Mouse (Mus musculus) spleen, adult 18-20 months (tissue): ENCODE data around the gene Rhof.

Source experiments
- DNase-seq, 2 experiments: peaks; one replicate each; pipeline ENCODE4 v3.0.0; 2022; ENCODE audit warnings: mixed read lengths in 2 of 2

The Rhof gene

DNA sequence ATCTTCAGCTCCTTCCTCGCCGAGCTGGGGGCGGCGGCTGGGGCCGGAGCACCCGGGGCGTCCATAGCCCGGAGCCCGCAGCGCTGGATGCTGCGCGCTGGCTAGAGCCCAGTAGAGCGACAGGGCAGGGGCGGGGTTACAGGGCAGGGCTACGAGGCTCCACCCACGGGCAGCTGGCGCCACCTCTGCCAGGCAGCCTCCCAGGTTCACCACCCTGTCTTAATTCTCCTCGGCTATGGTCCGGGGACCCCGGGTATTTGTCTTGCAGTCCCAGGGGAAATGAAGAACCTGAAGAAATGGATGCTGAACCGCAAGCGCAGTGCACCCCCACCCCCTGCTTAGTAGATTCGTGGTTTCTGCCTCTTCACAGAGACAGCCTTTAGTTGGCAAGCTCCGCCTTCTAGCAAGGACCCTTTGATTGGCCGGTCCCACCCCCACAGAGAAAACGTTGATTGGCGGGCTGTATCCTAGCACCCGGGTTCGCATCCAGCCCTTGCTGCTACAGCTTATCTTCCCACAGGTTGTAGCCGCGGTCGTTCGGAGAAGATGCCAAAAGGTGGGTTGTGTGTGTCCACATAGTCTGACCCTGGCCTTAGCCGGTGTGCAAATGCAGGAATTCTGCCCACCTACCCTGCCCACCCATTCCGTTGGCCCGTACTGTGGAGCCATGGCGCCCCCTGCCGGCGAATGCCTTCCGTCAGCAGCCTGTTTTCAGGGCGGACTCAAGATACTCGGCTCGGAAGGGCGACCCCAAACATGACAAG is at the start of gene Rhof:
Gene Rhof (minus strand): TSS at position 385 of the 764 bp plus-strand sequence.
- peak; percentile 89 to 94 for DNase-seq

DNA sequence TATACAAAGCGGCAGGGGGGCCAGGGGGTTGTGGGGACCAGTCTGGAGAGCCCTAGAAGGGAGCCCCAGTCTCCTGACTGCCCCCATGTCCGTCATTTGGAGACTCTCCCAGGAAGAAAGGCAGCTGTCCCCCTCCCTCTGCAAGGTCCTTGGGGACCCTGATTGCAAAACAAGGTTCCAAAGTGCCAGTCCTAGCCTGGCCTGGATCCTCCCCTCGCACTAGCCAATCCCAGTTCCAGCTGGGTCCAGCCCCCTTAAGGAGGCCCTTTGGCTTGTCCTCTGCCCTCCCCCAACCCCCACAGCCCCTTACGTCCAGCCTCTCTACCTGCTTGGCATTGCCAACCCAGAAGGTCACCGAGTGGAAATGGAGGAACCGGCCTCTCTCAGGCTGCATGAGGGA is 49.0 kb upstream of the Rhof start:
- no peak for DNase-seq

GRCm38 (mm10) chr5:123180390-123180789 is 47.9 kb upstream of the Rhof start:
- no peak for DNase-seq

- DNase-seq: no peak
These were observed 46.3 kb upstream of the Rhof start for GRCm38 (mm10) chr5:123178792-123179191.

- peak; percentile 61 to 82 for DNase-seq
These were observed 39.3 kb upstream of the Rhof start for GRCm38 (mm10) chr5:123171646-123172350.

GRCm38 (mm10) chr5:123170365-123170764 is 37.9 kb upstream of the Rhof start:
- no peak for DNase-seq

DNA sequence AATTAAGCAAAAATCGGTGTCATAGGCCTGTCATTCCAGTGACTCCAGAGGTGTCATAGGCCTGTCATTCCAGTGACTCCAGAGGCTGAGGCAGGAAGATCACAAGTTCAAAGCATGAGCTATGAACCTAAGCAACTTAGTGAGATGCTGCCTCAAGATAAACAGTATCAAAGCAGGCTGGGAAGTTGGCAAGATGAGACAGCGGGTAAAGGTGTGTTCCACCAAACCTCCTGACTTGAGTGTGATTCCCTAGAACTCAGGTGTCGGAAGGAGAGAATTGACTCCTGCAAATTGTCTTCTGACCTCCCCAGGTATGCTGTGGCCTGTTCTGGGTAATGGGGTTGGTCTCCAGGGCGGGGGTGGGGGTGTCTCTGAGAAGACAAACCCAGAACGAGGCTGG is 36.8 kb upstream of the Rhof start, which contains the start of gene Psmd9:
Gene Psmd9 (plus strand): TSS at position 130 of the 400 bp plus-strand sequence.
- DNase-seq: no peak

DNA sequence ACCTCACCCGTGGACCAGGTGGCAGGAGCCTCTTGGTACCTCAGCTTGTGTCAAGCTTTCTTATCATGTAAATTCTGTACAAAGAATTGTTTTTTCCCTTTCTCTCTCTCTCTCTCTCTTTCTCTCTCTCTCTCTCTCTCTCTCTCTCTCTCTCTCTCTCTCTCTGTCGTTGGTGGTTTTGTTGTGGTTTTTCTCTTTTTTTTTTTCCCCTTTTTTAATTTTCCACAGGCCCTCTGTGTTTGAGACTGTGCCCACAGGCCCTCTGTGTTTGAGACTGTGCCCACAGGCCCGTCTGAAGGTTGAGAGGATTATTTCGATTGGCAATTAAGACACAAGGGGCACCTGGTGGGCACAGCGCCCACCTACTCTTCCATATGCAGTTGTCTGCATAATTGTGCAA is 35.1 kb upstream of the Rhof start:
- DNase-seq: no peak

DNA sequence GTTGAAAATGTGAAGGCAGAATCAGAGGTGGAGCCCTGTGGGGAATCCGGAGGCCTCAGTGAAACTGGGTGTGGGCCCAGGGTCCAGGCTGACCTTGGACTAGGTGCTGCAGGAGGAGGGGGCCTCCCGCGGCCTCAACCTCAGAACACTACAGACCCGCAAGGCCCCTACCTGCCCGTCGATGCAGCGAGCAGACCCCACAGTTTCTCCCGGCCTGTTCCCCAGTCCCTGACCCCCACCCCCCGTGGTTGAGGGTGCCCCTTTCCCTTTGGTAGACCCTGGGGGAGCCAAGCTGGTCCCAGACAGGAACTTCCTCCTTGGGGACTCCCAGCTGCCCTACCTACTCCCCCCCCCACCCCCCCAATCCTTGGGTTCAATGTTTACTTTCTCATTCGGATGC is 33.9 kb upstream of the Rhof start:
- DNase-seq: no peak

DNA sequence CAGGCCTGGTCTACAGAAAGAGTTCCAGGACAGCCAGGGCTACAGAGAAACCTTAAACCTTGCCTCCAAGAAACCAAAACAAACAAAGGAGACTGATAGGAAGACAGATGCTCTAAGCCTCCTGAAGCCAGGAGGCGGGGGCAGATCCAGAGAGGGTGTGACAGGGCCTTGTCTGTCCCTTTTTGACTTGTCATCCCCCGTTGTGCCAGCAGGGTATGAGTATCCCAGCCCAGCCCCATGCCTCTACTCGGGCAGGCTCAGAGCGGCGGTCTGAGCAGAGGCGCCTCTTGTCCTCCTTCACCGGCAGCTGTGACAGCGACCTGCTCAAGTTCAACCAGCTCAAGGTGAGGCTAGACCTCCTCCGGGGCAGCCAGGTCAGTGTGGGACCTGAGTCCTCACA is 30.4 kb upstream of the Rhof start:
- DNase-seq: no peak

- no peak for DNase-seq
These were observed 27.8 kb upstream of the Rhof start for GRCm38 (mm10) chr5:123160341-123160740.

DNA sequence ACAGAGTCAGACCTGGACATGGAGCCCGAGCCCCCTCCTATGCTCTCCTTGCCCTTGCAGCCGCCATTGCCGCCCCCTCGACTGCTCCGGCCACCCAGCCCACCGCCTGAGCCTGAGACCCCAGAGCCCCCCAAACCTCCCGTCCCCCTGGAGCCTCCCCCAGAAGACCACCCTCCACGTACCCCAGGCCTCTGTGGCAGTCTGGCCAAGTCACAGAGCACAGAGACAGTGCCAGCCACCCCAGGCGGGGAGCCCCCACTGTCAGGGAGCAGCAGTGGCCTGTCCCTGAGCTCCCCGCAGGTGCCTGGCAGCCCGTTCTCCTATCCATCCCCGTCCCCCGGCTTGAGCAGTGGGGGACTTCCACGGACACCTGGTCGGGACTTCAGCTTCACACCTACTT is 27.4 kb upstream of the Rhof start:
- DNase-seq: no peak

- no peak for DNase-seq
These were observed 27.0 kb upstream of the Rhof start for GRCm38 (mm10) chr5:123159446-123159845.

DNA sequence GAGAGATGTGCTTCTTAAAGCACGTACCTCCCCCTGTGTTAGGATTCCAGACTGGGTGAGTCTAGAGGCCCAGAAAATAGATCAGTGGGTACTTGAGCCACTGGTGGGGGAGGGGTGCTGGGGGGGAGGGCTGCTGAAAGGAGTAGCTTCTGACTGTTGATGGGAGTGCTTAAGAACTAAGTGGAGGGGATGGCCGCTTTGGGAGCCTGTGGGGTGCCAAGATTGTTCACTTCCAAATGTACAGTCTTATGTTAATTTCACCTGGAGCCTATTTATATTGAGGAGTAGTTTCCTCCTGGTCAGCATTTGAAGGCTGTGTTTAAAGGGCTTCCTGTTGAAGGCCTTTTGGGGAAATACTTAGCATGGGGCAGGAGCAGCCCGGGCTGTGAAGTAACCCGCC is 25.5 kb upstream of the Rhof start:
- DNase-seq: no peak

- peak in 1 of 2 experiments; percentile 16 for DNase-seq
These were observed 24.3 kb upstream of the Rhof start for GRCm38 (mm10) chr5:123156763-123157162.

- peak; percentile 57 to 70 for DNase-seq
These were observed 22.9 kb upstream of the Rhof start for GRCm38 (mm10) chr5:123155425-123155824.

- peak in 1 of 2 experiments; percentile 17 for DNase-seq
These were observed 20.4 kb upstream of the Rhof start for GRCm38 (mm10) chr5:123152901-123153300.

GRCm38 (mm10) chr5:123151707-123152362 is 19.3 kb upstream of the Rhof start:
- DNase-seq: no peak

DNA sequence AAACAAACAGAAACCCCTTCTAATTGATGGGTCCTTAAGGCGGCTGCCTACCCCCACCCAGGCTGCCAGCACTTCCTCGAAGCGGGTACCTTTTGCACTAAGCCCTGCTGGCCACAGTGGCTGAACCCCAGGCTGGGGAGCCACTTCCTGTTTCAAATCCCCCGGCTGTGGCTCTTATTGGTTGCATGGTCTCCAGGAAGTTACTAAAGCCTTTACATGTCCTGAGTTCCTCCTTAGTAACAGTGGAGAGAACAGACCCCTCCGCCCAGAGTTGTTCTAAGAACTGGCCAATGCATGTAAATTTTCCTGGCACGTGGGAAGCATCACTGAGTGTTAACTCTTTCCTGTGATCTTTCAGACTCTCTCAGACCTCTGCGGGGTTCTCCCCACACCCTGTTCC is 18.6 kb upstream of the Rhof start:
- DNase-seq: peak; percentile 72 to 77

DNA sequence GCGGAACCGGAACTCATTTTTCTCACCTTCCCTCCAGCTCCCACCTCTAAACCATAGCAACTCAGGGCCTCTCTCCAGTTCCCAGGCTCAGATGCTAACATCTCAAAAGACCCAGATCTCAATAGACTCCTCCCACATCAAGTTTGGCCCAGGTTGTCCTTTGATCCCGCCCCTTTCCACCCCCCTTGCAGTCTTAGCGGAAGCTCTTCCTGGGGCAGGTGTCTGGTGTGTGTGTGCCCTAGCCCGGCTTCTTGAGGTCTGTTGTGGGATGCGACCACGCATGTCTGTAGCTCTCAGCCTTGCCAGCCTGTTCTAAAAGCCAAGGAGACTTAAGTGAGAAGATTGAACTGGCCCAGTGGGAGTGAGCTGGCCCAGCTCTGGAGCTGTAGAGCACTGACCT is 18.1 kb upstream of the Rhof start:
- peak; percentile 65 to 67 for DNase-seq

GRCm38 (mm10) chr5:123149451-123150400 is 17.2 kb upstream of the Rhof start:
- DNase-seq: peak; percentile 79 to 90

GRCm38 (mm10) chr5:123148073-123148722 is 15.7 kb upstream of the Rhof start:
- DNase-seq: no peak
